Mouse (Mus musculus) G1E (cell line): Measurements from ENCODE around the gene Sox5. TPM values are rescaled to one million over a fixed set of nuclear protein-coding genes. Genes with fewer than 3 reads are reported as not detected.

Experiments used
- ATAC-seq: 2 replicates; pipeline ENCODE4 v1.8.0; 2016; ENCODE audit warnings: mild to moderate bottlenecking; ENCODE audit not compliant: insufficient number of reproducible peaks, poor library complexity, low FRiP score, severe bottlenecking; ENCODE audit errors: extremely low read depth
- DNase-seq: peaks from one replicate; pipeline ENCODE4 v3.0.0; 2012; ENCODE audit warnings: low spot score
- H3K27me3 ChIP-seq: 2 replicates; pipeline ENCODE4 v1.6.1; 2012; ENCODE audit warnings: mild to moderate bottlenecking, low read length, inconsistent platforms; ENCODE audit not compliant: insufficient read depth
- H3K36me3 ChIP-seq: replicated peaks from 2 replicates; pipeline ENCODE3; 2012; ENCODE audit warnings: mild to moderate bottlenecking, inconsistent platforms
- H3K4me1 ChIP-seq: 2 replicates; pipeline ENCODE4 v1.6.1; 2012; ENCODE audit warnings: low read depth, low read length, inconsistent platforms, mixed read lengths; ENCODE audit not compliant: insufficient read depth
- H3K4me3 ChIP-seq: 2 replicates; pipeline ENCODE4 v1.5.1; 2012; ENCODE audit warnings: low read depth, mild to moderate bottlenecking, inconsistent platforms, low read length, moderate library complexity, mixed read lengths
- H3K9me3 ChIP-seq: replicated peaks from 2 replicates; pipeline ENCODE4 v1.6.1; 2012; ENCODE audit warnings: inconsistent platforms
- CTCF ChIP-seq: IDR thresholded peaks from 2 replicates; pipeline ENCODE4 v1.5.1; 2012; ENCODE audit warnings: low read depth, low read length, inconsistent platforms, mixed read lengths
- GATA1 ChIP-seq: IDR thresholded peaks from 2 replicates; pipeline ENCODE4 v1.6.1; 2012; ENCODE audit warnings: borderline replicate concordance, low read length, inconsistent platforms, mixed read lengths
- GATA2 ChIP-seq: IDR thresholded peaks from 2 replicates; pipeline ENCODE4 v1.6.1; 2012; ENCODE audit warnings: low read depth, low read length, inconsistent platforms, borderline replicate concordance
- POLR2AphosphoS5 ChIP-seq: IDR thresholded peaks from 2 replicates; pipeline ENCODE4 v1.6.1; 2012; ENCODE audit warnings: low read depth, low read length, inconsistent platforms; ENCODE audit not compliant: insufficient replicate concordance
- TAL1 ChIP-seq: conservative IDR thresholded peaks from 2 replicates; pipeline ENCODE4 v1.6.1; 2012; ENCODE audit warnings: low read depth, low read length, inconsistent platforms, mixed read lengths
- polyA plus RNA-seq: library from polyadenylated mRNA; stranded (reverse); fragments of >175 nt; gene quantifications from 2 replicates; pipeline ENCODE4 v1.2.3, GENCODE M21; 2012
- total RNA-seq, 2 experiments: library from RNA; stranded (forward) in 1 of 2; stranded (reverse) in 1 of 2; fragments of 200-1000 nt in 1 of 2; fragments of >200 nt in 1 of 2; fragmentation: Nextera tagmentation in 1 of 2; gene quantifications; 2 replicates each; pipeline ENCODE4 v1.2.3; 2014 to 2017

Gene Sox5
- total and polyA plus RNA-seq, 3 experiments = 0.27 to 16.2 TPM; not detected in 1

- no peak overlapping the region for H3K4me3 ChIP-seq
- no peaks in the 10 kb centered on the region for H3K27me3 ChIP-seq
- ATAC-seq (no peak), DNase-seq (no peak)
- TF ChIP-seq GATA2 (no peak), POLR2AphosphoS5 (no peak), TAL1 (no peak), CTCF (no peak), GATA1 (no peak)
- H3K4me1 ChIP-seq = no peaks in the 10 kb centered on the region
- H3K9me3 ChIP-seq = peaks cover 63% of the 10 kb centered on the region
- H3K36me3 ChIP-seq = no peaks in the 10 kb centered on the region
Observed at GRCm38 (mm10) chr6:143960081-143960480, 821.7 kb downstream of the Sox5 start.

DNA sequence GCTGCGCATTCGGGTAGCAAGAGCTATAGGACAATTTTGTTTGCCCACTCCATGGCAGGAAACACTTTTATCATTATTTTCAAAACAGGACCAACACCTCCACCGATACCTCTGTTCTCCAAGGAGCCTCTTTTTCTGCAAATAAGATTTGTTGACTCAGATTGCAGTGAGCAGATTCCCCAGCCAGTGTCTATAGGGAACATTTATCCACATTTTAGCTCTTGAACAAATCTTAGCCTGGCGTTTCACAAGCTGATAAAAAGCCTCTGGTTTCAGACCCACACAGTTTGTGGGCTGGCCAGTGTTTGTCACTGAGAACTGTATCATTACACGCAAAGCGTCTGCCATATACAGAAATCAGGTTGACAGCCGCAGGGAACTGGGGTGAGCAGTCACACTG, 823.4 kb downstream of the Sox5 start:
- Histone ChIP-seq H3K36me3 (no peaks in the 10 kb centered on the region), H3K4me3 (no peak overlapping the region), H3K27me3 (no peaks in the 10 kb centered on the region), H3K9me3 (peaks cover 55% of the 10 kb centered on the region), H3K4me1 (no peaks in the 10 kb centered on the region)
- TF ChIP-seq GATA2 (no peak), GATA1 (no peak), CTCF (no peak), TAL1 (no peak), POLR2AphosphoS5 (no peak)
- DNase-seq (no peak), ATAC-seq (no peak)

DNA sequence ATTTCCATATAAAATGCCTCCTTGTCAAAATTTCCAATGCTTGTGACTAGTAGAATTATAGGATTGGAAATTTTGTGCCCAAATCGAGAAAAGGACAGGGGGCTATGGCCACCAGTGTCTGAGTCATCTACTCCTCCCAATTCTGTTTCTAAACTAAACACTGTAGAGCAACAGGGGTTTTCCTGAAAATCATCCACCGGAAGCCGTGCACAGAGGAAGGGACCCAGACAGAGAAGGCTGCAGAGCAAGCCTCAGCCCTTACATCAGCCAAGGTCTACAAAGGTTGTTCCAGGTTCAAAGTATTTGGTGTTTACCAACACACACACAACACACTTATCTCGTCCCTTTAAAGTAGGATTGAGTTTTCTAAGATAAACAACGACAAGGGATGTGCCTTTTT, 824.7 kb downstream of the Sox5 start:
- H3K27me3 ChIP-seq = no peaks in the 10 kb centered on the region
- no peak for TF ChIP-seq GATA1
- no peak for TF ChIP-seq TAL1
- no peak for TF ChIP-seq GATA2
- TF ChIP-seq CTCF = no peak
- TF ChIP-seq POLR2AphosphoS5 = no peak
- no peaks in the 10 kb centered on the region for H3K4me1 ChIP-seq
- ATAC-seq (no peak), DNase-seq (no peak)
- peaks cover 46% of the 10 kb centered on the region for H3K9me3 ChIP-seq
- H3K36me3 ChIP-seq = no peaks in the 10 kb centered on the region
- H3K4me3 ChIP-seq = no peak overlapping the region

DNA sequence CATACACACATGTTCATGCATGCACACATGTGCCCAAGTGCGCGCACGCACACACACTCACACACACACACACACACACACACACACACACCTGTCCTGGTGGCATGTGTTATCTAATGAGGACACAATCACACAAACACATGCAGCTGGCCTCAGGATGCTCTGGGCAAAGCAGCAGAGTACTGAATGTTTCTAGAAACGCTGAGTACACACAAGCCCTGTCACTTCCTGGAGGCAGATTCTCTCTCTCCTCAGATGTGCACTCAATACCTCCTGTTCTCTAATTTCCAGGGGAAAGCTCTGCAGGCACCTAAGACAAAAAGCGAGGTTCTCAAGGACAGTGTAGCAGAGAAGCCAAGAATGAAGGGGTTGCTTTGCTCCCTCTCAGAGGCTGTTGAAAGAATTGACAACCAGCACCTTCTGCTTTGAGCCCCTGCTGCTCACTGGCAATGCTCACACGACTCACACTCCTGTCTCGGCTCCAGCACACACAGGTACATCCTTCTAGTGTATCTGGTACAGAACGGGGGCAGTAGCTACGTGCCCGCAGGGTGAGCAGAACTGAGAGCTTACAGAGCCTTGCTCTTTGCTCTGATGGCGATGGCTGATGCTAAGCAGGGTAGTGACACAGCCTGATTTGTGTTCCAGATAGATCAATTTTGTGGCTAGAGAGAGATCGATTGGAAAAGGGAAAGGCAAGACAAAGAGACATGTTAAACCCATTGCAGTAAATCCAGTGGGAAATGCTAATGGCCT, 833.0 kb downstream of the Sox5 start:
- no peaks in the 10 kb centered on the region for H3K36me3 ChIP-seq
- H3K4me1 ChIP-seq = no peaks in the 10 kb centered on the region
- ATAC-seq (no peak), DNase-seq (no peak)
- H3K9me3 ChIP-seq = peaks cover 44% of the 10 kb centered on the region
- TF ChIP-seq GATA1 (no peak), TAL1 (no peak)
- H3K4me3 ChIP-seq = no peak overlapping the region
- H3K27me3 ChIP-seq = no peaks in the 10 kb centered on the region

GRCm38 (mm10) chr6:143948071-143948470, 833.7 kb downstream of the Sox5 start:
- TF ChIP-seq TAL1 (no peak), CTCF (no peak), POLR2AphosphoS5 (no peak), GATA1 (no peak), GATA2 (no peak)
- H3K27me3 ChIP-seq = no peaks in the 10 kb centered on the region
- H3K36me3 ChIP-seq = no peaks in the 10 kb centered on the region
- DNase-seq = no peak
- no peaks in the 10 kb centered on the region for H3K4me1 ChIP-seq
- H3K4me3 ChIP-seq = no peak overlapping the region
- ATAC-seq = no peak
- H3K9me3 ChIP-seq = peaks cover 42% of the 10 kb centered on the region

DNA sequence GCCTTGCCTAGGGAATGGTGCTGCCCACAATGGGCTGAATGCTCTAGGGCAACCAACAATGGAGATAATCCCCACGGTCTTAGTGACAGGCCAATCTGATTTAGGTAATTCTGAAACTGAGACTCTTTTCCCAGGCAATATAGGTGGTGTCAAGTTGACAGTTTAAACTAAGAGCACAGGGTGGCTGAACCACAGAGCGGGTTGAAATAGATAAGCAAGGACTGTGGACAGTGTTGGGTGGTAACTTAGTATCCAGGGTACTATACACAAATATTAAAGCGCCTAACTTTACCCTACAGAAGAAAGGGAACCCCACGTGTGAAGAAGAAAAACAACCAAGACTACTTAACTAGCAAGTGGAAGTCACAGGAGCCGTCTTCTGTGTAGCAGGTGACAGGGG, 838.7 kb downstream of the Sox5 start:
- H3K4me3 ChIP-seq = no peak overlapping the region
- H3K27me3 ChIP-seq = no peaks in the 10 kb centered on the region
- no peak for DNase-seq
- ATAC-seq = no peak
- H3K9me3 ChIP-seq = peaks cover 39% of the 10 kb centered on the region
- H3K4me1 ChIP-seq = no peaks in the 10 kb centered on the region
- no peaks in the 10 kb centered on the region for H3K36me3 ChIP-seq
- TF ChIP-seq POLR2AphosphoS5 = no peak

DNA sequence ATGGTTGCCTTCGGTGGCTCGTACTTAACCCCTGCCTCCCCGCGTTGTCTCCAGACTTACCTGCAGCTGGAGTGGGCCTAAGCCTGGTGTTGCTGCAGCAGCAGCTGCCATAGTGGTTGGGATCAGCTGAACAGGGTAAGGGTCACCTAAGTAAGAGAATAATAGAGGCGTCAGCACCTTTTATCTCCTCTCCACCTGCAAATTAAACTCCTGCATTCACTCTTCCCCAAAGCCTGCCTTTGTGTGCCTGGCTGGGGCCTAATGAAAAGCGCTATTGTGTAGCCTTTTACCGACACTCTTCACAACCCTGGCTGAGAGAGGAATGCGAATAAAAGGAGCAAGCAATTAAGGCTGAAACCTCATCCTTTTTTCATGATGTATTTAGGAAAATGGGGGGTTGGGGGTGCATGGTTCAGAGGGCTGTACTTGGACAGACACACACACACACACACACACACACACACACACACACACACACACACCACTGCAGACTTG, 840.4 kb downstream of the Sox5 start:
- no peaks in the 10 kb centered on the region for H3K4me1 ChIP-seq
- peaks cover 44% of the 10 kb centered on the region for H3K9me3 ChIP-seq
- H3K27me3 ChIP-seq = no peaks in the 10 kb centered on the region
- DNase-seq (no peak), ATAC-seq (no peak)
- H3K36me3 ChIP-seq = no peaks in the 10 kb centered on the region
- H3K4me3 ChIP-seq = no peak overlapping the region
- TF ChIP-seq GATA2 = no peak
